Comparison of ENCODE assay signal across 11 mouse cellular contexts in the genomic region with DNA sequence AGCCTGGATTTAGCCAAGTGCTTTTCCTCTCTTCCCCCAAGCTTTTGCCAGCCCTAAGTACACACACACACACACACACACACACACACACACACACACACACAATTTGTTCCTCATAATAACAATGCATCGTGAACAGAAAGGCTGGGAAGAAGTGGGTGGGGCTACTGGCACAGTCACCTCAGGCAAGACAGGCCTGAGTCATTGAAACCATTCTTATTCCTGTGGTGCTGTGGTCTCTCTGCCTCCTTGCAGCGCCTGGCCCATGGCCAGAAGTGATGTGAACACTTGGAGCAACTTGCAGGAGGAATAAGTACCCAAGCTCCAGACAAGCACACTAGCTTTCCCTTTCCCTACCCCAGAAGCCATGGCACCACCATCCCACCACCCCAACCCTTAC. TPM values are rescaled to one million over a fixed set of nuclear protein-coding genes. Genes with fewer than 3 reads are reported as not detected.
DNase-seq lines count a peak whose midpoint lies in the region; ATAC-seq and TF ChIP-seq lines count a peak whose summit lies in the region.
"Had no signal": no experiment of that assay in that cellular context is flagged by ENCODE, and none has a peak within 500 bp of the region (broad histone marks: within the 10 kb centered on the region; RNA-seq: fewer than 3 reads in every experiment).

No protein-coding gene starts in this region.

- H3K4me3 ChIP-seq in embryonic facial prominence, embryonic 14.5 days (ENCODE audit: low read depth, low read length): no peak overlapping the region
- no peak overlapping the region for H3K4me3 ChIP-seq in embryonic facial prominence, embryonic 10.5 days
- H3K4me3 ChIP-seq in midbrain, embryonic 14.5 days (replicated peaks; ENCODE audit: low read depth, low read length): no peak overlapping the region
- no peak overlapping the region for H3K4me3 ChIP-seq in midbrain, embryonic 15.5 days
- H3K4me3 ChIP-seq in stomach, postnatal 0 days (ENCODE audit: low read depth, low read length): no peak overlapping the region
- H3K4me3 ChIP-seq: hindbrain, embryonic 10.5 days had no signal

- no peak for TF ChIP-seq CTCF in stomach, postnatal 0 days (IDR thresholded peaks at IDR 0.05; ENCODE audit: low read depth)

- peak; percentile 77 for DNase-seq in embryonic facial prominence, embryonic 14.5 days (ENCODE audit: low spot score)
- DNase-seq in embryonic facial prominence, embryonic 10.5 days (ENCODE audit: low spot score): no peak
- DNase-seq in midbrain, embryonic 14.5 days: peak; percentile 29
- peak; percentile 15 to 36 for DNase-seq in left cerebral cortex, adult 9 months (ENCODE audit: low spot score in 2 of 2)
- DNase-seq in stomach, postnatal 0 days (ENCODE audit: low spot score): peak; percentile 54
- DNase-seq in adrenal gland, adult 2 months: no peak
- DNase-seq: thymus, postnatal 25 days had no signal

- peaks cover 6% of the 10 kb centered on the region; the same call in 1 of the 2 replicates for H3K4me1 ChIP-seq in embryonic facial prominence, embryonic 14.5 days (ENCODE audit: control insufficient read depth, insufficient read depth, low read length)
- peaks cover 3% of the 10 kb centered on the region; the same call in 1 of the 2 replicates for H3K4me1 ChIP-seq in embryonic facial prominence, embryonic 10.5 days
- H3K4me1 ChIP-seq in midbrain, embryonic 14.5 days (ENCODE audit: control insufficient read depth, insufficient read depth, low read length): no peaks in the 10 kb centered on the region
- no peaks in the 10 kb centered on the region for H3K4me1 ChIP-seq in midbrain, embryonic 15.5 days
- no peaks in the 10 kb centered on the region for H3K4me1 ChIP-seq in stomach, postnatal 0 days (replicated peaks; ENCODE audit: control insufficient read depth, insufficient read depth)
- H3K4me1 ChIP-seq: hindbrain, embryonic 10.5 days had no signal

- H3K9ac ChIP-seq in embryonic facial prominence, embryonic 14.5 days (ENCODE audit: low read depth, low read length): no peak overlapping the region
- H3K9ac ChIP-seq in midbrain, embryonic 14.5 days (replicated peaks; ENCODE audit: low read length): no peak overlapping the region
- no peak overlapping the region for H3K9ac ChIP-seq in midbrain, embryonic 15.5 days
- no peak overlapping the region for H3K9ac ChIP-seq in stomach, postnatal 0 days (ENCODE audit: low read length)

- TF ChIP-seq EP300 in stomach, postnatal 0 days (optimal IDR thresholded peaks at IDR 0.05): no peak

- WGBS in embryonic facial prominence, embryonic 14.5 days: 21% methylated on average over 2 of the region's 2 CpGs
- 37% methylated on average over 2 of the region's 2 CpGs for WGBS in embryonic facial prominence, embryonic 10.5 days
- 35% methylated on average over 2 of the region's 2 CpGs for WGBS in midbrain, embryonic 14.5 days
- 33% methylated on average over 2 of the region's 2 CpGs for WGBS in midbrain, embryonic 15.5 days
- WGBS in stomach, postnatal 0 days: 20% methylated on average over 2 of the region's 2 CpGs

- H3K27ac ChIP-seq in embryonic facial prominence, embryonic 14.5 days (replicated peaks; ENCODE audit: low read depth, low read length): no peak overlapping the region
- no peak overlapping the region; the same call in 1 of the 2 replicates for H3K27ac ChIP-seq in embryonic facial prominence, embryonic 10.5 days (replicated peaks)
- no peak overlapping the region for H3K27ac ChIP-seq in midbrain, embryonic 14.5 days (replicated peaks; ENCODE audit: low read depth, low read length)
- H3K27ac ChIP-seq in midbrain, embryonic 15.5 days: no peak overlapping the region
- no peak overlapping the region for H3K27ac ChIP-seq in stomach, postnatal 0 days (replicated peaks)
- H3K27ac ChIP-seq: hindbrain, embryonic 10.5 days had no signal

- no peaks in the 10 kb centered on the region for H3K36me3 ChIP-seq in embryonic facial prominence, embryonic 14.5 days (ENCODE audit: control insufficient read depth, insufficient read depth, low read length)
- H3K36me3 ChIP-seq in embryonic facial prominence, embryonic 10.5 days (replicated peaks): no peaks in the 10 kb centered on the region
- H3K36me3 ChIP-seq in midbrain, embryonic 14.5 days (ENCODE audit: control insufficient read depth, insufficient read depth, low read length): no peaks in the 10 kb centered on the region
- H3K36me3 ChIP-seq in midbrain, embryonic 15.5 days (replicated peaks): no peaks in the 10 kb centered on the region
- H3K36me3 ChIP-seq in stomach, postnatal 0 days (ENCODE audit: control insufficient read depth, insufficient read depth, low read length): no peaks in the 10 kb centered on the region
- H3K36me3 ChIP-seq: hindbrain, embryonic 10.5 days had no signal

- H3K4me2 ChIP-seq in embryonic facial prominence, embryonic 14.5 days (ENCODE audit: low read depth, low read length): no peak overlapping the region
- H3K4me2 ChIP-seq in midbrain, embryonic 14.5 days (ENCODE audit: low read length): no peak overlapping the region
- no peak overlapping the region for H3K4me2 ChIP-seq in midbrain, embryonic 15.5 days
- H3K4me2 ChIP-seq in stomach, postnatal 0 days (replicated peaks; ENCODE audit: low read depth): no peak overlapping the region

- peak; percentile 68 for ATAC-seq in embryonic facial prominence, embryonic 14.5 days (ENCODE audit: low read depth)
- ATAC-seq in midbrain, embryonic 14.5 days (ENCODE audit: low FRiP score, low TSS enrichment): no peak
- no peak for ATAC-seq in midbrain, embryonic 15.5 days (replicated peaks)
- ATAC-seq in stomach, postnatal 0 days (ENCODE audit: low FRiP score, low TSS enrichment): peak; percentile 84
- no peak for ATAC-seq in CD4-positive, CD25-positive, alpha-beta regulatory T cell, adult 4 months

- H3K9me3 ChIP-seq in embryonic facial prominence, embryonic 14.5 days (ENCODE audit: control insufficient read depth, low read length): no peaks in the 10 kb centered on the region
- no peaks in the 10 kb centered on the region for H3K9me3 ChIP-seq in embryonic facial prominence, embryonic 10.5 days
- no peaks in the 10 kb centered on the region for H3K9me3 ChIP-seq in midbrain, embryonic 14.5 days (ENCODE audit: control insufficient read depth, low read length)
- no peaks in the 10 kb centered on the region for H3K9me3 ChIP-seq in midbrain, embryonic 15.5 days
- H3K9me3 ChIP-seq in stomach, postnatal 0 days (ENCODE audit: control insufficient read depth, low read length): no peaks in the 10 kb centered on the region
- H3K9me3 ChIP-seq: hindbrain, embryonic 10.5 days had no signal

- no peaks in the 10 kb centered on the region for H3K27me3 ChIP-seq in embryonic facial prominence, embryonic 14.5 days (replicated peaks; ENCODE audit: control insufficient read depth, insufficient read depth, low read length)
- H3K27me3 ChIP-seq in embryonic facial prominence, embryonic 10.5 days (replicated peaks; ENCODE audit: low read depth, poor library complexity, severe bottlenecking): no peaks in the 10 kb centered on the region
- H3K27me3 ChIP-seq in midbrain, embryonic 14.5 days (ENCODE audit: control insufficient read depth, insufficient read depth, low read length): no peaks in the 10 kb centered on the region
- no peaks in the 10 kb centered on the region for H3K27me3 ChIP-seq in midbrain, embryonic 15.5 days (replicated peaks)
- H3K27me3 ChIP-seq in stomach, postnatal 0 days (ENCODE audit: control insufficient read depth, insufficient read depth, low read length): no peaks in the 10 kb centered on the region

RNA-seq across cellular contexts. Expression of a gene that starts 34.2 kb away (rescaled TPM):
- polyA plus RNA-seq in embryonic facial prominence, embryonic 14.5 days (2014; fragmentation: Nextera tagmentation; extraction: Ambion mirVana): 0.21 and 0.22 TPM in 2 replicates
- not detected in 2 replicates for polyA plus RNA-seq in embryonic facial prominence, embryonic 10.5 days (2016; fragmentation: Nextera tagmentation; extraction: Ambion mirVana)
- polyA plus RNA-seq in midbrain, embryonic 14.5 days (2014; fragmentation: Nextera tagmentation; extraction: Ambion mirVana): 0.22 and 0.32 TPM in 2 replicates
- 0.21 and 0.26 TPM in 2 replicates for polyA plus RNA-seq in midbrain, embryonic 15.5 days (2015; fragmentation: Nextera tagmentation; extraction: Ambion mirVana)
- 0.85 and 1.2 TPM in 2 replicates for polyA plus RNA-seq in stomach, postnatal 0 days (2015; fragmentation: Nextera tagmentation; extraction: Ambion mirVana)
- total RNA-seq in adrenal gland, adult 2 months (2021): 1 to 10 TPM; 1.1 to 2.6 TPM
- polyA plus RNA-seq in adrenal gland, adult 2 months (2012; rRNA removed): 0.32 and 0.61 TPM in 2 replicates
- under 1 TPM in 1 of 2 experiments, not detected in 1; 0.29 TPM for polyA plus RNA-seq in CD4-positive, CD25-positive, alpha-beta regulatory T cell, adult 4 months (2017; shearing (Covaris generic))
- total RNA-seq: neutrophil, adult 5-6 weeks had no signal

RNA-seq across cellular contexts. Expression of a gene that starts 51.3 kb away (rescaled TPM):
- 16.9 and 17.7 TPM in 2 replicates for polyA plus RNA-seq in embryonic facial prominence, embryonic 14.5 days (2014; fragmentation: Nextera tagmentation; extraction: Ambion mirVana)
- polyA plus RNA-seq in embryonic facial prominence, embryonic 10.5 days (2016; fragmentation: Nextera tagmentation; extraction: Ambion mirVana): 12.7 and 13.1 TPM in 2 replicates
- polyA plus RNA-seq in midbrain, embryonic 14.5 days (2014; fragmentation: Nextera tagmentation; extraction: Ambion mirVana): 68.1 and 83.4 TPM in 2 replicates
- polyA plus RNA-seq in midbrain, embryonic 15.5 days (2015; fragmentation: Nextera tagmentation; extraction: Ambion mirVana): 74.6 and 77.4 TPM in 2 replicates
- polyA plus RNA-seq in stomach, postnatal 0 days (2015; fragmentation: Nextera tagmentation; extraction: Ambion mirVana): 10.6 and 12.0 TPM in 2 replicates
- 10 to 100 TPM; 19.1 to 23.6 TPM for total RNA-seq in adrenal gland, adult 2 months (2021)
- 13.3 and 14.0 TPM in 2 replicates for polyA plus RNA-seq in adrenal gland, adult 2 months (2012; rRNA removed)
- polyA plus RNA-seq in CD4-positive, CD25-positive, alpha-beta regulatory T cell, adult 4 months (2017; shearing (Covaris generic)): 10 to 100 TPM; 76.6 to 78.0 TPM

Comparison
In these comparisons a context has a peak if more than half of its experiments do, and no peak if none do; other contexts are left out.
1. DNase-seq: peak in embryonic facial prominence, embryonic 14.5 days (single experiment), midbrain, embryonic 14.5 days (single experiment), left cerebral cortex, adult 9 months (2 of 2) and stomach, postnatal 0 days (single experiment); none in embryonic facial prominence, embryonic 10.5 days (single experiment) and adrenal gland, adult 2 months (single experiment).
2. ATAC-seq: peak in embryonic facial prominence, embryonic 14.5 days (single experiment) and stomach, postnatal 0 days (single experiment); none in midbrain, embryonic 14.5 days (single experiment), midbrain, embryonic 15.5 days (single experiment) and CD4-positive, CD25-positive, alpha-beta regulatory T cell, adult 4 months (single experiment).